Mouse (Mus musculus) ES-E14 (cell line): ENCODE results near the gene Adgb. TPM values are rescaled to one million over a fixed set of nuclear protein-coding genes. Genes with fewer than 3 reads are reported as not detected.

Experiments
- DNase-seq: peaks from one replicate; pipeline ENCODE4 v3.0.0-alpha.2; 2013; ENCODE audit warnings: low read depth, low spot score
- H3K27ac ChIP-seq: 2 replicates; pipeline ENCODE4 v1.5.1; 2012; ENCODE audit warnings: low read depth, mild to moderate bottlenecking, low read length, moderate library complexity, mixed read lengths; ENCODE audit not compliant: poor library complexity, insufficient read depth, severe bottlenecking
- H3K36me3 ChIP-seq: 2 replicates; pipeline ENCODE4 v1.6.1; 2012; ENCODE audit warnings: mild to moderate bottlenecking, low read length, moderate library complexity, mixed read lengths; ENCODE audit not compliant: control insufficient read depth, poor library complexity, insufficient read depth, severe bottlenecking
- H3K4me1 ChIP-seq, 2 experiments: fragments of 150-350 bp in 1 of 2; sonication (generic) in 1 of 2; 2 replicates each; pipeline ENCODE4 v1.6.1; 2012; ENCODE audit warnings: low read length in 2 of 2, mild to moderate bottlenecking in 1 of 2, mixed read lengths in 1 of 2; ENCODE audit not compliant: control insufficient read depth in 2 of 2, insufficient read depth in 2 of 2, poor library complexity in 1 of 2
- H3K4me3 ChIP-seq, 2 experiments: fragments of 150-350 bp in 1 of 2; sonication (generic) in 1 of 2; 2 replicates each; pipeline ENCODE4 v1.5.1; 2012; ENCODE audit warnings: low read length in 2 of 2, low read depth in 1 of 2, mild to moderate bottlenecking in 1 of 2, mixed read lengths in 1 of 2; ENCODE audit not compliant: insufficient read depth in 1 of 2, poor library complexity in 1 of 2, severe bottlenecking in 1 of 2
- H3K9ac ChIP-seq: 2 replicates; pipeline ENCODE4 v1.6.1; 2012; ENCODE audit warnings: low read depth, mild to moderate bottlenecking, low read length, mixed read lengths; ENCODE audit not compliant: poor library complexity, insufficient read depth, severe bottlenecking
- H3K9me3 ChIP-seq: fragments of 150-350 bp; sonication (generic); 2 replicates; pipeline ENCODE4 v1.6.1; 2012; ENCODE audit warnings: low read depth, mild to moderate bottlenecking, low read length; ENCODE audit not compliant: control insufficient read depth, insufficient read depth
- CHD2 ChIP-seq: IDR thresholded peaks from 2 replicates; pipeline ENCODE4 v1.6.1; 2014; ENCODE audit warnings: mild to moderate bottlenecking, low read depth, low read length, inconsistent platforms
- HCFC1 ChIP-seq: IDR thresholded peaks from 2 replicates; pipeline ENCODE4 v1.6.1; 2012; ENCODE audit warnings: low read length, inconsistent platforms, borderline replicate concordance; ENCODE audit not compliant: insufficient read depth
- MAFK ChIP-seq: IDR thresholded peaks from 2 replicates; pipeline ENCODE4 v1.6.1; 2014; ENCODE audit warnings: mild to moderate bottlenecking, low read depth, low read length, inconsistent platforms; ENCODE audit not compliant: insufficient read depth
- ZC3H11A ChIP-seq: IDR thresholded peaks from 2 replicates; pipeline ENCODE4 v1.6.1; 2012; ENCODE audit warnings: low read depth, mild to moderate bottlenecking, inconsistent platforms, low read length, borderline replicate concordance
- ZNF384 ChIP-seq: IDR thresholded peaks from 2 replicates; pipeline ENCODE4 v1.6.1; 2012; ENCODE audit warnings: low read depth, low read length, inconsistent platforms
- in situ Hi-C, 2 experiments: fragments of 600-800 bp; cut with MboI; formaldehyde crosslinking; loops; one replicate each; pipeline ENCODE4 v1.15.1; 2025; ENCODE audit warnings: low sequenced_read_pairs in 2 of 2, inconsistent platforms in 1 of 2; ENCODE audit not compliant: unreplicated experiment in 2 of 2
- total RNA-seq: library from RNA; depleted of rRNA; stranded (reverse); fragments of 300-350 nt; gene quantifications from 2 replicates; pipeline ENCODE4 v1.2.3, GENCODE M21; 2012

Adgb gene
- total RNA-seq, 1 experiment = not detected

- H3K27ac ChIP-seq = no peak overlapping the region
- DNase-seq = no peak
- no peaks in the 10 kb centered on the region for H3K36me3 ChIP-seq
- no peaks in the 10 kb centered on the region for H3K9me3 ChIP-seq
- in situ Hi-C loops = no loop called here
- no peaks in the 10 kb centered on the region for H3K4me1 ChIP-seq
- no peak overlapping the region for H3K9ac ChIP-seq
- H3K4me3 ChIP-seq = no peak overlapping the region
- TF ChIP-seq ZC3H11A (no peak), MAFK (no peak), ZNF384 (no peak), CHD2 (no peak), HCFC1 (no peak)
Observed at GRCm38 (mm10) chr10:10325560-10325959, 146.6 kb downstream of the Adgb start.

GRCm38 (mm10) chr10:10322961-10323360 is 149.2 kb downstream of the Adgb start:
- TF ChIP-seq HCFC1 (no peak), CHD2 (no peak), ZC3H11A (no peak), MAFK (no peak), ZNF384 (no peak)
- Histone ChIP-seq H3K36me3 (no peaks in the 10 kb centered on the region), H3K4me3 (no peak overlapping the region), H3K9me3 (no peaks in the 10 kb centered on the region), H3K27ac (no peak overlapping the region), H3K9ac (no peak overlapping the region), H3K4me1 (no peaks in the 10 kb centered on the region)
- DNase-seq = no peak
- in situ Hi-C loops = loop anchor here in 1 of 2 experiments (25.0 kb wide), 1 partner anchor 511 kb away; no protein-coding TSS in a partner anchor

GRCm38 (mm10) chr10:10321119-10321781 is 150.9 kb downstream of the Adgb start:
- H3K4me1 ChIP-seq = no peaks in the 10 kb centered on the region
- H3K27ac ChIP-seq = no peak overlapping the region
- no peaks in the 10 kb centered on the region for H3K9me3 ChIP-seq
- H3K9ac ChIP-seq = no peak overlapping the region; the same call in 1 of the 2 replicates
- in situ Hi-C loops = loop anchor here in 1 of 2 experiments (25.0 kb wide), 1 partner anchor 509 kb away; no protein-coding TSS in a partner anchor
- TF ChIP-seq ZC3H11A (peak; percentile 76), CHD2 (no peak)
- no peaks in the 10 kb centered on the region for H3K36me3 ChIP-seq
- peak; percentile 56 for DNase-seq
- H3K4me3 ChIP-seq = no peak overlapping the region

GRCm38 (mm10) chr10:10320364-10321083 is 151.6 kb downstream of the Adgb start:
- no peak overlapping the region for H3K27ac ChIP-seq
- no peaks in the 10 kb centered on the region for H3K9me3 ChIP-seq
- in situ Hi-C loops = loop anchor here in 1 of 2 experiments (25.0 kb wide), 1 partner anchor 508 kb away; no protein-coding TSS in a partner anchor
- no peak for TF ChIP-seq HCFC1
- TF ChIP-seq MAFK = no peak
- no peak for TF ChIP-seq ZC3H11A
- no peak for TF ChIP-seq ZNF384
- no peak for TF ChIP-seq CHD2
- no peak overlapping the region for H3K9ac ChIP-seq
- no peaks in the 10 kb centered on the region for H3K36me3 ChIP-seq
- H3K4me1 ChIP-seq = no peaks in the 10 kb centered on the region
- DNase-seq = no peak
- H3K4me3 ChIP-seq = no peak overlapping the region
